Mouse (Mus musculus) gastrocnemius, adult 2 months (tissue): ENCODE results near the gene Vti1a. TPM values are rescaled to one million over a fixed set of nuclear protein-coding genes. Genes with fewer than 3 reads are reported as not detected.

Experiments used
- DNase-seq: peaks from one replicate; pipeline ENCODE4 v3.0.0; 2022
- H3K27ac ChIP-seq: fragments of 200-600 bp; 2 replicates; pipeline ENCODE4 v1.8.1; 2022; ENCODE audit warnings: mild to moderate bottlenecking
- H3K4me3 ChIP-seq: fragments of 200-600 bp; 2 replicates; pipeline ENCODE4 v1.8.1; 2022; ENCODE audit warnings: mild to moderate bottlenecking, moderate library complexity
- CTCF ChIP-seq: fragments of 200-600 bp; IDR thresholded peaks from 2 replicates; pipeline ENCODE4 v1.8.1; 2022; ENCODE audit warnings: antibody characterized with exemption, mild to moderate bottlenecking, moderate library complexity
- intact Hi-C: fragments of 180-260 bp; cut with DNase I; formaldehyde crosslinking; loops from one replicate; pipeline ENCODE4 v1.15.1; 2025
- total RNA-seq, 2 experiments: library from RNA; stranded (reverse); gene quantifications; 2 replicates each; pipeline ENCODE4 v1.2.3; 2021

Vti1a gene
- total RNA-seq, 2 experiments from 2014 or later = 18.9 to 20.3 TPM

DNA sequence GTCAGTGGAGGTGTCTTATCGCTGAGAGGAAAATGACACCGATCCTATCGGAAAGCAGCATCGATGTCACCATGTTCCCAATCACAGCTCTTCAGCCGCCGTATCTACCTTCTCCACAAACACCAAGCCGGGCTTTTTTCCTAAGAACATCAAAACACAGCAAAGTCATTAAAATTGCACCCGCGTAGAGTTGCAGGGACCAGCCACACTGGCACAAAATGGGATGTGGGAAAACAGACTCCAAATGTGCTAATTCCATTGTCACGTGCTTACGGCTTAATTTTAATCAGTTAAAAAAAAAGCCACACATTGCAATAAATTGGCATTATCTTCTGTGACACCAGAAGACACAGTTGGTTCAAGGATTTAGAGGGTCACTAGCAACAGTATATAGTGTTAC is 95.3 kb downstream of the Vti1a start:
- Histone ChIP-seq H3K4me3 (no peak overlapping the region), H3K27ac (no peak overlapping the region)
- intact Hi-C loops = loop anchor here (5.0 to 10.0 kb wide), 4 partner anchors 333 to 721 kb away; partner anchors contain the start of gene Tcf7l2
- TF ChIP-seq CTCF = no peak
- DNase-seq = no peak

DNA sequence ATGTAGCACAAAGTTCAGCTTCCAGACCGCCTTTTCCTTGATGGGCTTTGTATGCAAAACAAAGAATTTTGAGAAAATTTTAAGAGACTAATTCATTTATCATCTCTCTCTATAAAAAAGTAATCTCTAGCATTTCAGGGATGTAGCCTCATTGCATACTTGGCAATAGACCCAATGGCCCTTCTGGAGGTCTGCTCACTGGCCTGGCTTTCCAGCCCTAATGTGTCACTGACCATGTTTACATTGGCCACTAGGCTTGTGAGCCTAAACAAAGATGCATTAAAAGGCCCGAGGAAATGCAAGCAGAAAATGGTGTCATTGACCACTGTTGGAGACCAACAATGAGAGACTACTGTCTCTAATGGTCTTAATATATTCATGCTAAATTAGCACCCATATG is 95.8 kb downstream of the Vti1a start:
- intact Hi-C loops = loop anchor here (5.0 to 10.0 kb wide), 4 partner anchors 333 to 720 kb away; partner anchors contain the start of gene Tcf7l2
- TF ChIP-seq CTCF = no peak
- no peak overlapping the region for H3K27ac ChIP-seq
- no peak for DNase-seq
- no peak overlapping the region for H3K4me3 ChIP-seq

DNA sequence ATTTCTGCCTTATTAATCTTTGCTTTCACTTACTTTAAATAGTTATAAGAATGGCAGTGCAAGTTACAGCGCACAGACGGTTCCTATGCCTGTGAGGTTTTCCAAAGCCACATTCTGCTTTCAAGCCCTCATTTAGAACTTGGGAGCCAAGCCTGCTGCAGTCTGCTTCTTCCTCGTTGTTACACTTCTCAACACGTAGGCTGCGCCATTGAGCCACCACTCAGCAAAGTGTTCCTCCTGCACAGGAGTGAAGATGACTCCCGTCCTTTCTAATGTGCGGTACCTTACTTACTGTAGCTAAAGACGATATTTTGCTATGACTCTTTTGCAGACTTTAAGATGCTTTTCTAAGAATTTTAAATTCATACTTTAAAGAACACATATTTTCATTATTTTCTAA is 98.0 kb downstream of the Vti1a start:
- Histone ChIP-seq H3K27ac (no peak overlapping the region), H3K4me3 (no peak overlapping the region)
- peak; percentile 63 for DNase-seq
- TF ChIP-seq CTCF = peak; percentile 77
- intact Hi-C loops = loop anchor here (5.0 to 10.0 kb wide), 4 partner anchors 331 to 718 kb away; partner anchors contain the start of gene Tcf7l2

DNA sequence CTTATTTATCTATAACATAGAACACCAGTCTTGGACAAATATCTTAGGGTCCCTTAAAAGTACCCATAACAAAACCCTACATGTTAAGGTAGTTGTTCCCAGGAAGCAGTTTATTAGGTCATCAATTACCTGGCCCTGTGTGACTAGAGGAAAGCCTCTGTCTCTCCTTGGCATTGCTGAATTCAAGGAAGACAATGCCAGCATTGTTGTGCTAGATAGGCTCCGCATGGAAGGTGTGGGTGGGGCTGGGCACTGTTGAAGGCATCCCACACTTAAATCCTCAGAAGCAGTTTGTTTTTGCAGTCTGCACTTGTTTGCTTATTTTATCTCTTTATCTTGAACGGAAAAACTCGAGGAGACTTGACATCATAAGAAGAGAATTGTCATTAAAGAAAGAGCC is 102.7 kb downstream of the Vti1a start:
- DNase-seq = no peak
- H3K4me3 ChIP-seq = no peak overlapping the region
- intact Hi-C loops = loop anchor here (10.0 kb wide), 3 partner anchors 326 to 486 kb away; partner anchors contain the start of gene Tcf7l2
- TF ChIP-seq CTCF = no peak
- H3K27ac ChIP-seq = no peak overlapping the region

DNA sequence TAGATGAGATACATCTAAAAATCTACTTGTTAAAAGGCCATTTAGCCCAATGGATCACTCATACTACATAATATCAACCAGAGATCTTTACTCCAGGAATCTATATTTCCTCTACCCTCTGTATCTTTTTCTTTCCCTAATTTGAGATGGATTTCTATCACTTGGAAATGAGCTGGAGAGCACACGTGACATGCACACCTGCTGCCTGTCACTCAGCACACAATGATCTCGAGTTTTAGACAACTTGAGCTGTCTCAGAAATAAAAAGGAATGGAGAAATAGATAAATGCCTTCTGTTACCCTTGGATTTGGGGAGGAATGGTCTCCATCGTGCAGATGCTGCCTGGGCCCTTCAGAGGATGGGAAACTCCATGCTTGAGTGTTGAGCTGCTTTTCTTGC is 103.9 kb downstream of the Vti1a start:
- TF ChIP-seq CTCF = no peak
- Histone ChIP-seq H3K4me3 (no peak overlapping the region), H3K27ac (no peak overlapping the region)
- intact Hi-C loops = loop anchor here (10.0 kb wide), 4 partner anchors 105 to 485 kb away; partner anchors contain the start of gene Tcf7l2
- DNase-seq = no peak

DNA sequence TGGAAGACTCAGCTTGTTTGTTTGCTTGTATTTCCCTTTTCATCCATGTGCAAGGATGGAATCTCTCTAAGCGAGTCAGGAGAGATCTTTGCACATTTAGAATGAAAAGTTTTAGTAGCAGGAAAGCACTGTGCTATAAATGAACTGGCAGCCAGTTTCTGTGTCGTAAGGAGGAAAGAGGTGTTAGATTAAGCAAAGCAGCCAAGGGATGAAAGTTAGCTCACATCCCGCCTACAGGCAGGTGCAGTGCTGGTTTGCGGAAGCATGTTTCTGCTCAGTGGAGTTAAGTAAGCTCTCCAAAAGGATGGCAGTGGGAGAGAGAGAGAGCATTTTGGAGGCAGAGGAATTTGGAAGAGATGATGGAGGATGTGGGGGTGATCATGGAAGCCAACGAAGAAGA is 105.7 kb downstream of the Vti1a start:
- intact Hi-C loops = loop anchor here (10.0 kb wide), 1 partner anchor 103 kb away; no protein-coding TSS in a partner anchor
- DNase-seq = no peak
- Histone ChIP-seq H3K27ac (no peak overlapping the region), H3K4me3 (no peak overlapping the region)
- TF ChIP-seq CTCF = no peak

DNA sequence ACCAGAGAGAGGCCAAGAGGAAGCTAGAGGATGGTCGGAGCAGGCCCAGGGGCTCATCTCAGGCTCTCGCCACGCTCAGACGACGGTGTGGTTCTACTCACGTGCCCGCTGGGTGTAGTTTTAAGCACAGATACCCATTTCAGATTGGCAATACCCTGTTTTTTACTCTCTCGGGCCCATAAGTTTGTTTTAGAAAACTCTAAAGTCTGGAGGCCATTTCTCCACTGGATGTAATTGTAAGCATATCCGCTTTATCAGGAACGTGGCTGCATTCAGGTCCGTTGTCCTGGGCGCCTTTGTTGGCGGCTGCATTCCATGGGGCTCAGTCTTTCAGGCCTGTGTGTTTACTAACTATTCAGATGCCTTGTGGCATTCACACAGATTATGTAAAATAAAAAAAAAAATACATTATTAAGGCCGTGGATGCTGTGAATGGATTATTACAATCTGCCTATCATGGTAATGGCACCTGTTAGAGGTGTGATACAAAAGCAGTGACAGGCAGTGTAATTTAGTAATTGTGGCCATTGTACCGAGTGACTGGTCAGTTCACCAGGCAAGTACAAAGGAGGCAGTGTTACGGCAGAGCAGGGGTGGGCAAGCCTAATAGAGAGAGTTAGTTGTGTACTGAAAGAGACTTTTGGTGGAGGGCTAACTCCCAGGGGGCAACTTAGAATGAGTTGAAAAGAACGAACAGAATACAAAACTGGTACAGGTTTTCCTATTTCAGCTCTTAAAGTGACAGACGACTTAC is 106.4 kb downstream of the Vti1a start:
- intact Hi-C loops = loop anchor here (10.0 kb wide), 1 partner anchor 102 kb away; no protein-coding TSS in a partner anchor
- no peak for TF ChIP-seq CTCF
- no peak for DNase-seq
- Histone ChIP-seq H3K4me3 (no peak overlapping the region), H3K27ac (no peak overlapping the region)

DNA sequence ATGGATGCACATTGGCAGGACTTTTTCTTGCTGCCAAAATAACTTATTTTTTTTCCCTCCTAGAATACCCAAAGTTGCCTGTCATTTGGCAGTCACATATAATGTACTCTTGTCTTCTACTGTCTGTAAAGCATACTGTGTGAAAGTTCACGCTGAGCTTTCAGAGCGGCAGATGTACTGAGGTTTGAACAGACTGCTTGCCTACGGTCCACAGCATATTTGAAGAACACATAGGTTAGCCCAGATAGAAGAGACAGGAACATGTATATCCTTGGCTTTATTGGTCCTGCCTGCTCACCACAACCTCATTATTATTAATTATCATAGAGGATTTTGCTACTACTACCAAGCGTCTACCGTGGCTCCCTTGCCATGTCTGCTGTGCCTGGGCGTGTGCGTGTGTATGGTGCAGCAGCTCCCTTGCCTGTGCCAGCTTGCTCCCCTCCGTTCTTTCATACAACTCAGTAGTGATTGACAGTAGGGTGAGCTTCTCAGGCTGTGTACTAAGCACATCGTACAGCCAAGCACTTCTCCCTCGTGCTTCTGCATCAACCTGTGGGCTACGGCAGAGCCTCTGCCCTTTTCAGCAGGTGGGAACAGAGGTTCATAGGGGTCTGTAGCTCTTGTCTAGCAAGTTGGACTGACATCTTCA is 107.1 kb downstream of the Vti1a start:
- DNase-seq = no peak
- no peak overlapping the region for H3K27ac ChIP-seq
- no peak for TF ChIP-seq CTCF
- intact Hi-C loops = loop anchor here (10.0 kb wide), 1 partner anchor 102 kb away; no protein-coding TSS in a partner anchor
- H3K4me3 ChIP-seq = no peak overlapping the region

DNA sequence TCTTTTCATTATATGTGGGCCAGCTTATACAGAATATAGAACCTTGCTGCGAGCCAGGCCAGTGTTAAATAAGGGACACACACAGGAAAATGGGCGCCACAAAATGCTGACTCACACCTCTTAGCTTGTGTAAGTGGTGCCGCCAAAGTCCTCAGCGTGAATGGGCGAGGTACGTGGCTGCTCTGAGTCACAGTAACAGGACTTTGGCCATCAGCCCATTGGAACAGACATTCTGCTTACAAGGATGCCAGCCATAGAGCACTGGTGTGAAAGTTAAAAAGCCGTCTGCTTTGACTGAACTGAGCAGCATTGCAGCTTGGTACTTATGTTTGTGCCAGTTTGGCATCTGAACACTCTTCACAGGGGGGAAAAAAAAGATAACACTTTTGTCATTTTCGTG is 107.9 kb downstream of the Vti1a start:
- TF ChIP-seq CTCF = no peak
- no peak overlapping the region for H3K27ac ChIP-seq
- DNase-seq = peak; percentile 83
- intact Hi-C loops = loop anchor here (10.0 kb wide), 1 partner anchor 101 kb away; no protein-coding TSS in a partner anchor
- H3K4me3 ChIP-seq = peak overlapping the region; percentile 43

DNA sequence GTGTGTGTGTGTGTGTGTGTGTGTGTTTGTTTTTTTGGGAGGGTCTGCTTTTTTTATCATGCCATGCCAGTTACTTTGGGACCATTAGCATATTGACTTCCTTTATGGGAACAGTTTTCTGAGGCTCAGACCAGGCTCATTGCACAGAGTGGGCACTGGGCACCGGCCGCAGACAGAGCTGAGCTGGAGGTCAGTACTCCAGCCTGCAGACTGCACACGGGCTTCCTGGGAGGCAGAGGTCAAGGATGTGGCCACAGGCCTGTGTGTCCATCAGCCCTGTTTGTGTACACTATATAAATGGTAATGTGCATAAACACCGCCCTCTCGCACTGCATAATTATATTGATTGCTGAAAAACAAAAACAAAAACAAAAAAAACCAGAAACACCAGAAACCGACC is 108.4 kb downstream of the Vti1a start:
- H3K27ac ChIP-seq = no peak overlapping the region
- no peak for TF ChIP-seq CTCF
- H3K4me3 ChIP-seq = no peak overlapping the region
- intact Hi-C loops = loop anchor here (10.0 kb wide), 1 partner anchor 100 kb away; no protein-coding TSS in a partner anchor
- DNase-seq = no peak

DNA sequence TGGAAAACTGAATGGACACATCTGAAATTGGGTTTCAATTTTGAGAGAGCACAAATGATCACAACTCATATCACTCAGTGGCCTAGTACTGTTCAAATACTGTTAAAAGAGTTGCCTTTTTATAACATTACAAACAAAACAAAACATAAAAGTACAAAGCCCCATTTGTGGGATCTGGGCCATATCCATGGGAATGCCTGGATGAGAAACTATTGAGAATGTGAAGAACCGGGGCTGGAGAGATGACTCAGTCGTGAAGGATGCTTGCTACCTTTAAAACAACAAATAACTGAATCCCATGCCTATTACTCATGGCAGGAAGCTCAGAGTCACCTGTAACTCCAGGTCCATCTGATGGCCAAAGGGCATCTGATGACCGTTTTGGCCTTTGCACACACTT is 124.2 kb downstream of the Vti1a start:
- Histone ChIP-seq H3K27ac (no peak overlapping the region), H3K4me3 (no peak overlapping the region)
- DNase-seq = no peak
- intact Hi-C loops = no loop called here
- TF ChIP-seq CTCF = no peak

DNA sequence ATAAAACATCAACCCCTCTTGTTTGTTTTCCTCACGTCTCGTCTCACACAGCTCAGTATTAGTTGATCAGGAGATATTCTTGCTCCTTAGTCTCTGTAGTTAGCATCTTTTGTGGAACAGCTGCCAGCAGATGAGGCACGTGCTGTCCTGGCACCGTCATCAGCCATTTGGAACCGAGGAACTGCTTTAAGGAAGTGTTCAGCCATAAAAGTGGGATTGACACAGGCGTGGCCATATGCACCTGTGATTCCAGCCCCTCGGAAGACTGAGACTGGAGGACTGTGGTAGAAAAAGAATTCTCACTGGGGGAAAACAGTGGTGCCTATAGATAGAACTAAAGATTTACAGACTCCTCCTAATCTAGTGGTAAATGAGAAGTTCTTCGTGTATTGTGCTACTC is 127.5 kb downstream of the Vti1a start:
- no peak for DNase-seq
- no peak for TF ChIP-seq CTCF
- intact Hi-C loops = no loop called here

DNA sequence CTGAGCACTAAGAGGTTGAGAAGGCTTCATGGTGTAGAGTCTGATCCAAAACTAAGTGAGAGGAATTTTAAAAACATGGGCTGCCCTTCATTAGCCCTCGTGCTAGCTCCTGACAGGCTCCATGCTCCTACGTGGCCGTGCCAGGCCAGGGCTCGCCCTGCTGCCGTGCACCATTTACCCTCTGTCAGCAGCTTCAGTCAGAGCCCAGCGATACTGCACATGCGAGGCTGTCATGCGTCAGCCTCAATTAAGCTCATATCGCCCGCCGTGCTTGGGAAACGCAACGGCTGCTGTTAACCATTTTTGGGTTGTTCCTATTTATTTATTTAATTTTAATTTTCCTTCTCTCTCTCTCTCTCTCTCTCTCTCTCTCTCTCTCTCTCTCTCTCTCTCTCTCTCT is 133.0 kb downstream of the Vti1a start:
- no peak overlapping the region for H3K27ac ChIP-seq
- DNase-seq = no peak
- intact Hi-C loops = no loop called here
- H3K4me3 ChIP-seq = no peak overlapping the region
- TF ChIP-seq CTCF = no peak

More for the DNA sequence above, 127.5 kb downstream of the Vti1a start:
- Histone ChIP-seq H3K4me3 (no peak overlapping the region), H3K27ac (no peak overlapping the region)
